Mouse (Mus musculus) lung, embryonic 16.5 days (tissue): ENCODE results near the gene Ntm. TPM values are rescaled to one million over a fixed set of nuclear protein-coding genes. Genes with fewer than 3 reads are reported as not detected.

Source experiments
- ATAC-seq: fragments of 200-750 bp; cut with Nextera tagmentation; 2 replicates; pipeline ENCODE4 v1.8.0; 2017; ENCODE audit warnings: low read depth, mild to moderate bottlenecking, moderate library complexity
- H3K27ac ChIP-seq: fragments of 300-500 bp; sonication (generic); 2 replicates; pipeline ENCODE4 v1.5.1; 2014; ENCODE audit warnings: mild to moderate bottlenecking, control low read depth, low read length
- H3K27me3 ChIP-seq: fragments of 300-500 bp; sonication (generic); 2 replicates; pipeline ENCODE4 v1.6.1; 2014; ENCODE audit warnings: low read depth, low read length, mixed read lengths; ENCODE audit not compliant: control insufficient read depth, insufficient read depth
- H3K36me3 ChIP-seq: fragments of 300-500 bp; sonication (generic); 2 replicates; pipeline ENCODE4 v1.6.1; 2014; ENCODE audit warnings: low read length; ENCODE audit not compliant: control insufficient read depth, insufficient read depth
- H3K4me1 ChIP-seq: fragments of 300-500 bp; sonication (generic); replicated peaks from 2 replicates; pipeline ENCODE4 v1.6.1; 2014; ENCODE audit warnings: low read length, mixed read lengths; ENCODE audit not compliant: control insufficient read depth, insufficient read depth
- H3K4me2 ChIP-seq: fragments of 300-500 bp; sonication (generic); 2 replicates; pipeline ENCODE4 v1.6.1; 2014; ENCODE audit warnings: low read depth, low read length, control low read depth
- H3K4me3 ChIP-seq: fragments of 300-500 bp; sonication (generic); 2 replicates; pipeline ENCODE4 v1.5.1; 2014; ENCODE audit warnings: mild to moderate bottlenecking, low read length, control low read depth
- H3K9ac ChIP-seq: fragments of 300-500 bp; sonication (generic); 2 replicates; pipeline ENCODE4 v1.6.1; 2014; ENCODE audit warnings: low read length, control low read depth
- H3K9me3 ChIP-seq: fragments of 300-500 bp; sonication (generic); 2 replicates; pipeline ENCODE4 v1.6.1; 2016; ENCODE audit warnings: low read length; ENCODE audit not compliant: control insufficient read depth
- WGBS: fragments of 180-500 bp; shearing (Covaris S2); extraction: QIAGEN DNeasy Blood & Tissue Kit; methylation state at CpG from one replicate; pipeline ENCODE4 v1.1.7; 2014; 5-methylcytosine and 5-hydroxymethylcytosine counted together
- polyA plus RNA-seq: library from polyadenylated mRNA; unstranded; fragments of >200 nt; fragmentation: Nextera tagmentation; extraction: Ambion mirVana; gene quantifications from 2 replicates; pipeline ENCODE4 v1.2.1, GENCODE M21; 2015

Gene Ntm
- polyA plus RNA-seq, 1 experiment from 2014 or later, result 16.3 TPM

- no peaks in the 10 kb centered on the region for H3K4me1 ChIP-seq
- 45% methylated on average over 5 of the region's 5 CpGs for WGBS
- no peak overlapping the region for H3K4me3 ChIP-seq
- H3K27me3 ChIP-seq, result no peaks in the 10 kb centered on the region
- H3K27ac ChIP-seq, result no peak overlapping the region
- H3K4me2 ChIP-seq, result no peak overlapping the region
- ATAC-seq, result no peak
- no peaks in the 10 kb centered on the region for H3K36me3 ChIP-seq
- no peaks in the 10 kb centered on the region for H3K9me3 ChIP-seq
- no peak overlapping the region for H3K9ac ChIP-seq
Measured at GRCm38 (mm10) chr9:29100624-29101023, 862.3 kb downstream of the Ntm start.

DNA sequence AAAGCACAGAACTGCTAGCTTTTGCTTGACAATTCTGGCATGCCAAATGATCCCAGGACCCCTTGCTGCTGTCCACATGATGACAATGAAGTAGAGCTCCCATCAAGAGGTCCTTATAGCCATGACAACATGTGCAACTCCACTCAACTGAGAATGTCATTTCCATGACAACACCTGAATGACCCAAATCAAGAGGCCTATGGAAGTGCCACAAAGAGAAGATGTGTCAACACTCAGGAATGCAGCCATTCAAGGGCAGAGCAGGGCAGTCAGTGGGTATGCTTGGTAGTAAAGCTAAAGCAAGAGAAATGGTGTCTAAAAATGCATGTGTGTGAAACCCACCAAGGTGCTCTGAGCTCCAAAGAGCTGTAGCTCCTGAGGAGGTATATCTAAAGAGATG is 870.5 kb downstream of the Ntm start:
- no peak overlapping the region for H3K27ac ChIP-seq

DNA sequence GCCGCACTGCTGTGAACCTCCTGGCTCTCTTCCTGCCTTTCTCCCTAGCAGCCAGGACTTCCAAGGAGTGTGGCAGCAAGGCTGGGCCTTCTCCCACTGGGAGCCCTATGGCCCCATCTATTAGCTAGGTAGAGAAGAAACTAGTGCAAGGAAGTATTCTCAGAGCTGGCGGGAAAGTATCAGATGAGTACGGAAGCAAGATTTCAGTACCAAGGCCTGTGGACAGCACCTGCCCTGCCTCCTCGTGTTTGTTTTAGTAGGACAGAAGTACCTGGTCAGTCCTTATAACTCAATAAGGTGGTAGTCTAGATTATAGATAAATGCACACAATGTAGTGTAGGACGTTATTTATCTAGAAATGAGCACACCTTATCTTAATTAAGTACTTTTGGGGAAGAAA is 874.3 kb downstream of the Ntm start:
- no peak overlapping the region for H3K4me2 ChIP-seq
- no peaks in the 10 kb centered on the region for H3K36me3 ChIP-seq
- no peaks in the 10 kb centered on the region for H3K27me3 ChIP-seq
- WGBS, result 47% methylated on average over 5 of the region's 5 CpGs
- no peak for ATAC-seq
- no peak overlapping the region for H3K4me3 ChIP-seq
- no peak overlapping the region for H3K9ac ChIP-seq
- no peaks in the 10 kb centered on the region for H3K4me1 ChIP-seq
- no peak overlapping the region for H3K27ac ChIP-seq
- no peaks in the 10 kb centered on the region for H3K9me3 ChIP-seq

More for the DNA sequence above, 870.5 kb downstream of the Ntm start:
- ATAC-seq, result peak; percentile 65; the same call in 1 of the 2 replicates
- Histone ChIP-seq H3K36me3 (no peaks in the 10 kb centered on the region), H3K4me1 (no peaks in the 10 kb centered on the region), H3K9ac (no peak overlapping the region), H3K4me2 (no peak overlapping the region), H3K9me3 (no peaks in the 10 kb centered on the region), H3K4me3 (no peak overlapping the region), H3K27me3 (no peaks in the 10 kb centered on the region)

DNA sequence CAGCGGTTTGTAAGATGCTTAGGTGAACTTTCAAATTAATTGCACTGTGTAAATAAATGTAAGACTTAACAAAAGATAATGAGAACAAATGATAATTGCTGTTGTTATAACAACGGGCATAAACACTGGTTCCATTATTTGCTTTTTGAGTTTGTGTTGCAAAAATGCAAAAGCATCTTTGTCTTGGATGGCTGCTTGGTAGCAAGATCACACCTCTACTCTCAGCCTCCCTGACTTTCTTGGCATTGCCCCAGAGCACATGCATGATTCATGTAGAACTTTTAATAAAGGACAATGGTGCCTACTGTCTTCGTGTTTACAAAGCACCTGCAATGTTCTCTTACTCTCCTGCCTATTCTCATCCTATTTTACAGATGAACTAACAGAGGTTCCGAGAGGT is 875.3 kb downstream of the Ntm start:
- no peaks in the 10 kb centered on the region for H3K36me3 ChIP-seq
- no peaks in the 10 kb centered on the region for H3K4me1 ChIP-seq
- no peaks in the 10 kb centered on the region for H3K27me3 ChIP-seq
- H3K9ac ChIP-seq, result no peak overlapping the region
- no peak overlapping the region for H3K27ac ChIP-seq
- no peaks in the 10 kb centered on the region for H3K9me3 ChIP-seq
- ATAC-seq, result no peak
- 65% methylated on average over 4 of the region's 4 CpGs for WGBS
- no peak overlapping the region for H3K4me3 ChIP-seq
- H3K4me2 ChIP-seq, result no peak overlapping the region

GRCm38 (mm10) chr9:29087171-29087570 is 875.8 kb downstream of the Ntm start:
- no peaks in the 10 kb centered on the region for H3K36me3 ChIP-seq
- no peak overlapping the region for H3K4me2 ChIP-seq
- no peak overlapping the region for H3K9ac ChIP-seq
- H3K27me3 ChIP-seq, result no peaks in the 10 kb centered on the region
- no peaks in the 10 kb centered on the region for H3K9me3 ChIP-seq
- no peak overlapping the region for H3K27ac ChIP-seq
- H3K4me1 ChIP-seq, result no peaks in the 10 kb centered on the region
- no peak overlapping the region for H3K4me3 ChIP-seq
- no peak for ATAC-seq

GRCm38 (mm10) chr9:29075924-29076577 is 886.9 kb downstream of the Ntm start:
- no peaks in the 10 kb centered on the region for H3K4me1 ChIP-seq
- no peak overlapping the region for H3K27ac ChIP-seq
- no peak overlapping the region for H3K4me2 ChIP-seq
- 82% methylated on average over 5 of the region's 5 CpGs for WGBS
- no peaks in the 10 kb centered on the region for H3K27me3 ChIP-seq
- no peaks in the 10 kb centered on the region for H3K36me3 ChIP-seq
- H3K9ac ChIP-seq, result no peak overlapping the region
- H3K9me3 ChIP-seq, result no peaks in the 10 kb centered on the region
- ATAC-seq, result no peak
- H3K4me3 ChIP-seq, result no peak overlapping the region

DNA sequence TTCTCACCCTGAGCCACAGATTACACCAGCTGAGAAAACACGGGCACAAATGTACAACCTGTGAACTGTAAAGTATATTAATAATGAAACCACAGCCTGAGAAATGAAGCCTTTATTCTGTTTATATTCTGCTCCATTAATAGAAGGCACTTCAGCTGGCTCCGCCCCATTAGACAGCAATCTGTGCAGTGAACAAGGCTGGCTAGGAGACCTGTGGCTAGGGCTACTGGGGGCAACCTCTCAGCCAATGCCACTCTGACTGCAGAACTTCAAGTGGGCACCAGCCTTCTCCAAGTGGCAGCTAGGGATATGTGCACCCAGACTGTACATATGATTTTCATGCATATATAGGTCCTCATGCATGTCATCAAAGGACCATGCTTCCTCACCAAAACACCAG is 887.7 kb downstream of the Ntm start:
- Histone ChIP-seq H3K27ac (no peak overlapping the region), H3K27me3 (no peaks in the 10 kb centered on the region), H3K9me3 (no peaks in the 10 kb centered on the region), H3K9ac (no peak overlapping the region), H3K4me3 (no peak overlapping the region), H3K4me2 (no peak overlapping the region), H3K4me1 (no peaks in the 10 kb centered on the region), H3K36me3 (no peaks in the 10 kb centered on the region)
- 76% methylated on average over 2 of the region's 2 CpGs for WGBS
- ATAC-seq, result no peak

DNA sequence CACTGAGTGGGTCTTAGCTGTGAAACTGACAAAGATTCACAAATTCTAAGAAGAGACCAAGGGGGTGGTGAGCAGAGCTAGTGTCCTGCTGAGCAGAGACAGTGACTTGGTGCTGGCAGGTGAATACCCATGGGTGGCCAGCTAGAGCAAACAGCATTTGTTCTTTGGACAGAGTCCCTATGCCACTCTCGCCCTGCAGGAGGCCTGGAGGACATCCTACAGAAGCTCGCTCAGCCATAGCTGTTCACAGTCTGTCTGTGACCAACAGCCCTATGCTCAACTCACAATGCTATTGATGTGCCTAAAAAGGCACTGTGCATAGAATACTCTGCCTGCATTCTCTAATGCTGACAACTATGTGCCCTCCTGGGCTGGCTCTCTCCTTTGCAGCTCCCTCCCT is 888.4 kb downstream of the Ntm start:
- Histone ChIP-seq H3K4me1 (no peaks in the 10 kb centered on the region), H3K36me3 (no peaks in the 10 kb centered on the region), H3K4me2 (no peak overlapping the region), H3K4me3 (no peak overlapping the region), H3K27me3 (no peaks in the 10 kb centered on the region), H3K27ac (no peak overlapping the region), H3K9me3 (no peaks in the 10 kb centered on the region), H3K9ac (no peak overlapping the region)
- no peak for ATAC-seq
- 70% methylated on average over 2 of the region's 2 CpGs for WGBS

- 53% methylated on average over 1 of the region's 1 CpGs for WGBS
- Histone ChIP-seq H3K36me3 (no peaks in the 10 kb centered on the region), H3K27me3 (no peaks in the 10 kb centered on the region), H3K4me1 (no peaks in the 10 kb centered on the region), H3K9me3 (no peaks in the 10 kb centered on the region), H3K4me3 (no peak overlapping the region), H3K9ac (no peak overlapping the region), H3K4me2 (no peak overlapping the region), H3K27ac (no peak overlapping the region)
- no peak for ATAC-seq
Measured at GRCm38 (mm10) chr9:29071997-29072396, 890.9 kb downstream of the Ntm start.

GRCm38 (mm10) chr9:29067572-29067971 is 895.4 kb downstream of the Ntm start:
- H3K9ac ChIP-seq, result no peak overlapping the region
- no peaks in the 10 kb centered on the region for H3K27me3 ChIP-seq
- no peak for ATAC-seq
- H3K9me3 ChIP-seq, result no peaks in the 10 kb centered on the region
- H3K4me2 ChIP-seq, result no peak overlapping the region
- no peak overlapping the region for H3K27ac ChIP-seq
- WGBS, result 73% methylated on average over 5 of the region's 5 CpGs
- no peak overlapping the region for H3K4me3 ChIP-seq
- H3K36me3 ChIP-seq, result no peaks in the 10 kb centered on the region
- H3K4me1 ChIP-seq, result no peaks in the 10 kb centered on the region
